Mouse (Mus musculus): ENCODE data around the gene Wdr66.

DNA sequence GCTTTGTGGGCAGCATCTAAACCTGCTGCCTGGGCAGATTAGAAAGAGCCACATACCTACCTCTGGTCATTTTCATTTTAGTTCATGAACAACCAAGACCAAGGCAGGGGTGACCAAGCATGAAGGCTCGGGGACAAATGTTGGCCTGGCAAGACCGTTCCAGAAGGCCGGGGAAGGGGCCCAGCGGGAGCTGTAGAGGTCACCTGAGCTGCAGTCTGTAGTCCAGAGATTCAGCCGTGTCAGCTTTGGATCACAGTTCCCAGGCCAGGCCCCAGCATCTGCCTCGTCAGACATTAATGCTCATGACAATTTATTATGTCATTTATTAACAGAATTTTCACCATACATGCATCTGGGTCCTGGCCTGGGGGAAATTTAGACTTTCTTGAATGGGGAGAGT is 107.5 kb downstream of the Wdr66 start:
- TF ChIP-seq CTCF (IDR thresholded peaks at IDR 0.05; ENCODE audit: borderline replicate concordance, insufficient read depth, low read depth, low read length) (no peak), POLR2A (IDR thresholded peaks at IDR 0.05; ENCODE audit: borderline replicate concordance, insufficient read depth, low read length) (no peak)
